Mouse (Mus musculus) left cerebral cortex, postnatal 25 days (tissue): ENCODE measurements around the gene Tns4. TPM values are rescaled to one million over a fixed set of nuclear protein-coding genes. Genes with fewer than 3 reads are reported as not detected.

Experiments
- DNase-seq, 2 experiments: peaks; one replicate each; pipeline ENCODE4 v3.0.0; 2022; ENCODE audit warnings: low spot score in 2 of 2, mixed read lengths in 1 of 2
- intact Hi-C: fragments of 180-260 bp; cut with DNase I; formaldehyde crosslinking; loops from one replicate; pipeline ENCODE4 v1.15.1; 2025
- total RNA-seq, 2 experiments: library from RNA; stranded (reverse); gene quantifications; 2 replicates each; pipeline ENCODE4 v1.2.3; 2021

Gene Tns4
- total RNA-seq, 2 experiments from 2014 or later, result 0.21 to 0.64 TPM

GRCm38 (mm10) chr11:99120524-99121217, 31.6 kb upstream of the Tns4 start:
- DNase-seq, result peak in 1 of 2 experiments; percentile 33
- intact Hi-C loops, result loop anchor here (5.0 kb wide), 1 partner anchor 198 kb away; no protein-coding TSS in a partner anchor

GRCm38 (mm10) chr11:99118963-99119362, 29.9 kb upstream of the Tns4 start:
- intact Hi-C loops, result no loop called here
- no peak for DNase-seq

- DNase-seq, result no peak
- intact Hi-C loops, result no loop called here
Observed at GRCm38 (mm10) chr11:99118420-99118819, 29.3 kb upstream of the Tns4 start.

- intact Hi-C loops, result no loop called here
- DNase-seq, result no peak
Observed at GRCm38 (mm10) chr11:99117907-99118306, 28.8 kb upstream of the Tns4 start.

- DNase-seq, result no peak
- intact Hi-C loops, result no loop called here
Observed at GRCm38 (mm10) chr11:99115940-99116339, 26.8 kb upstream of the Tns4 start.

- no peak for DNase-seq
- intact Hi-C loops, result loop anchor here (5.0 kb wide), 1 partner anchor 34 kb away; no protein-coding TSS in a partner anchor
Observed at GRCm38 (mm10) chr11:99113111-99113510, 24.0 kb upstream of the Tns4 start.

- intact Hi-C loops, result loop anchor here (5.0 kb wide), 1 partner anchor 35 kb away; no protein-coding TSS in a partner anchor
- no peak for DNase-seq
Observed at GRCm38 (mm10) chr11:99112700-99113099, 23.6 kb upstream of the Tns4 start.

- intact Hi-C loops, result loop anchor here (5.0 kb wide), 1 partner anchor 36 kb away; no protein-coding TSS in a partner anchor
- DNase-seq, result no peak
Observed at GRCm38 (mm10) chr11:99111631-99112030, 22.5 kb upstream of the Tns4 start.

GRCm38 (mm10) chr11:99111155-99111554, 22.0 kb upstream of the Tns4 start:
- DNase-seq, result peak; percentile 62 to 90
- intact Hi-C loops, result loop anchor here (5.0 kb wide), 1 partner anchor 36 kb away; no protein-coding TSS in a partner anchor

GRCm38 (mm10) chr11:99110370-99111110, 21.4 kb upstream of the Tns4 start:
- no peak for DNase-seq
- intact Hi-C loops, result loop anchor here (5.0 kb wide), 1 partner anchor 37 kb away; no protein-coding TSS in a partner anchor

- no peak for DNase-seq
- intact Hi-C loops, result no loop called here
Observed at GRCm38 (mm10) chr11:99108296-99108695, 19.2 kb upstream of the Tns4 start.

- no peak for DNase-seq
- intact Hi-C loops, result no loop called here
Observed at GRCm38 (mm10) chr11:99105981-99106726, 17.0 kb upstream of the Tns4 start.

- intact Hi-C loops, result no loop called here
- DNase-seq, result no peak
Observed at GRCm38 (mm10) chr11:99104609-99105410, 15.7 kb upstream of the Tns4 start.

- DNase-seq, result no peak
- intact Hi-C loops, result no loop called here
Observed at GRCm38 (mm10) chr11:99102575-99103270, 13.6 kb upstream of the Tns4 start.

- no peak for DNase-seq
Observed at GRCm38 (mm10) chr11:99101693-99102092, 12.6 kb upstream of the Tns4 start.

GRCm38 (mm10) chr11:99100215-99100614, 11.1 kb upstream of the Tns4 start:
- intact Hi-C loops, result no loop called here
- DNase-seq, result no peak

More at GRCm38 (mm10) chr11:99101693-99102092, 12.6 kb upstream of the Tns4 start:
- intact Hi-C loops, result no loop called here

- DNase-seq, result no peak
- intact Hi-C loops, result no loop called here
Observed at GRCm38 (mm10) chr11:99099516-99099915, 10.4 kb upstream of the Tns4 start.

- DNase-seq, result no peak
- intact Hi-C loops, result no loop called here
Observed at GRCm38 (mm10) chr11:99098924-99099323, 9.8 kb upstream of the Tns4 start.
